Mouse (Mus musculus): ENCODE data around the gene Aldh18a1.

Aldh18a1 gene

GRCm38 (mm10) chr19:40523431-40524005 lies 64.7 kb downstream of the Aldh18a1 start:
- no peak for DNase-seq

- no peak for DNase-seq
Observed at GRCm38 (mm10) chr19:40520403-40520802, 67.9 kb downstream of the Aldh18a1 start.

- DNase-seq: no peak
Observed at GRCm38 (mm10) chr19:40518706-40519105, 69.6 kb downstream of the Aldh18a1 start.

GRCm38 (mm10) chr19:40515596-40515995 lies 72.7 kb downstream of the Aldh18a1 start:
- DNase-seq: no peak

GRCm38 (mm10) chr19:40514376-40514775 lies 73.9 kb downstream of the Aldh18a1 start:
- no peak for DNase-seq

- DNase-seq: peak; percentile 98
Observed at GRCm38 (mm10) chr19:40513632-40514078, 74.6 kb downstream of the Aldh18a1 start, which contains the start of gene Sorbs1. Gene Sorbs1, minus strand, starts transcription at chr19:40513779.

- peak; percentile 54 for DNase-seq
Observed at GRCm38 (mm10) chr19:40512500-40513421, 75.5 kb downstream of the Aldh18a1 start.

GRCm38 (mm10) chr19:40511679-40512309 lies 76.5 kb downstream of the Aldh18a1 start:
- no peak for DNase-seq

- no peak for DNase-seq
Observed at GRCm38 (mm10) chr19:40511100-40511439, 77.2 kb downstream of the Aldh18a1 start.

- DNase-seq: no peak
Observed at GRCm38 (mm10) chr19:40510387-40511099, 77.7 kb downstream of the Aldh18a1 start.

- no peak for DNase-seq
Observed at GRCm38 (mm10) chr19:40509274-40509673, 79.0 kb downstream of the Aldh18a1 start.

GRCm38 (mm10) chr19:40508851-40509250 lies 79.4 kb downstream of the Aldh18a1 start:
- no peak for DNase-seq

- DNase-seq: no peak
Observed at GRCm38 (mm10) chr19:40506965-40507364, 81.3 kb downstream of the Aldh18a1 start.

- no peak for DNase-seq
Observed at GRCm38 (mm10) chr19:40504336-40504735, 83.9 kb downstream of the Aldh18a1 start.

Data from retina, postnatal 1 day (tissue).